Mouse (Mus musculus): ENCODE measurements around the gene Lingo4.

- TF ChIP-seq CTCF (IDR thresholded peaks at IDR 0.05; ENCODE audit: extremely low read depth, insufficient read depth, insufficient read length, insufficient replicate concordance): no peak
- no peak for TF ChIP-seq POLR2A (IDR thresholded peaks at IDR 0.05; ENCODE audit: low read depth, low read length)
Observed at GRCm38 (mm10) chr3:94369709-94370108, 28.6 kb upstream of the Lingo4 start.
